Mouse (Mus musculus) brown adipose tissue, adult 24 weeks (tissue): ENCODE data around the gene Snx9. TPM values are rescaled to one million over a fixed set of nuclear protein-coding genes. Genes with fewer than 3 reads are reported as not detected.

Experiments used
- H3K27ac ChIP-seq: fragments of 200-500 bp; replicated peaks from 2 replicates; pipeline ENCODE4 v1.5.1; 2012; ENCODE audit warnings: low read depth, mild to moderate bottlenecking, low read length
- H3K4me1 ChIP-seq: fragments of 200-500 bp; 2 replicates; pipeline ENCODE4 v1.6.1; 2012; ENCODE audit warnings: low read length, mixed read lengths; ENCODE audit not compliant: control insufficient read depth, insufficient read depth, insufficient read length
- H3K4me3 ChIP-seq: fragments of 200-500 bp; 2 replicates; pipeline ENCODE4 v1.5.1; 2012; ENCODE audit warnings: low read depth, mild to moderate bottlenecking, low read length, moderate library complexity; ENCODE audit not compliant: insufficient read depth
- polyA plus RNA-seq: library from polyadenylated mRNA; stranded (reverse); fragments of >200 nt; gene quantifications from 2 replicates; pipeline ENCODE4 v1.2.4, GENCODE M21; 2012; ENCODE audit not compliant: missing spikeins, insufficient read depth, insufficient read length

Gene Snx9
- polyA plus RNA-seq, 1 experiment = 49.4 TPM

GRCm38 (mm10) chr17:5935680-5936079, 94.6 kb downstream of the Snx9 start:
- H3K4me3 ChIP-seq = no peak overlapping the region
- H3K4me1 ChIP-seq = peaks cover 9% of the 10 kb centered on the region
- peak overlapping the region; percentile 53 for H3K27ac ChIP-seq

DNA sequence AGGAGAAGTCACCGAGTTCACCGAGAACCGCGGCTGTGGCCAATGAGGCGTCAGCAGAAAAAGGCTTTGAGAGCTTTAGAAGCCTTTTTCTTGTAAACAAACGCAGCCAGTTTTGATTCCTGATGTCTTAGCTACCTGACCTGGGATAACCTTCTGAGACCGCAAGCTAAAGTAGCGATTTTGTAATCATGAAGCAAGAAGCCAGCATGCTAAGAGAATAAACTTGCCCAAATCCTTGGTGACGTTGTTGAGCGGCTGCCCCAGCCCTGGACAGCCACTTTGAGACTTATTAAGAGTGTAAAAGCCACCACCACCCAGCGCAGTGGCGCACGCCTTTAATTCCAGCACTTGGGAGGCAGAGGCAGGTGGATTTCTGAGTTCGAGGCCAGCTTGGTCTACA, 95.1 kb downstream of the Snx9 start:
- Histone ChIP-seq H3K27ac (peak overlapping the region; percentile 82), H3K4me1 (peaks cover 9% of the 10 kb centered on the region), H3K4me3 (no peak overlapping the region)

DNA sequence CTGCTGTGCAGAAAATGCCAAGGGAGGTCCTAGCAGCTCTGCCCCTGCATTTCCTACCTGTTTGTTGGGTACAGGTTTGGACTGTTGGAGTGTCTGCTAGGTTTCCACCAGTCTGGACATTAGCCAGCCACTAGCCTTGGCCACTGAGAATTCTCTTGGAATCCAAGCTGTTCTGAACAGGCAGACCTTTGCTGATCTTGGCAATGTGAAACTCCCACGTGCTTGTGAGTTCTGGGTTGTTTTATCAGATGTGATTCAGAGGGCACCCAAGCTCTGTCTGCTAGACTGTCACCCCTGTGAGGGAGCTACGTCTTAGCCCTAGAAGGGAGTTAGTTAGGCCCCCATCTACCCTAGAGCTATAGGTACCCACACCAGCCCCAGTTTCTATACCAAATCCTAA, 96.3 kb downstream of the Snx9 start:
- Histone ChIP-seq H3K27ac (peak overlapping the region; percentile 50), H3K4me1 (peaks cover 9% of the 10 kb centered on the region), H3K4me3 (no peak overlapping the region)

DNA sequence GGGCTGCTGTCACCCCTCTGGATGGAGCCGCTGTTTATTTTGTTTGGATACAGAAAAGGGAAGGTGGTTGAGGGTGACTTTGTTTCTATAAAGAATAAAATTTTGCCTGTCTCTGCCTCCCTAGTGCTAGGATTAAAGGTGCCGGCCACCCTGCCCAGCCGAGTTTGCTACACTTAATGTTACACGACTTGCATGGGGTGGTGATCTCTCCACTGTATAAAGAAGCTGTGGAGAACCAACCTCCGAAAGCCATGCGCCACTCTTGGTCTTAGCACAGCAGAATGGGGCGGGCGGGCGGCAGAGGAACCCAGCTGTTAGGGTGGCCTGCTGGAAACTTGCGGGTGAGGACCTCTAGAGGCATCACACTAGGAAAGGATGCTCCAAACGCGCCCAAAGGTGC, 98.7 kb downstream of the Snx9 start:
- Histone ChIP-seq H3K4me3 (no peak overlapping the region), H3K27ac (no peak overlapping the region), H3K4me1 (peaks cover 7% of the 10 kb centered on the region)

DNA sequence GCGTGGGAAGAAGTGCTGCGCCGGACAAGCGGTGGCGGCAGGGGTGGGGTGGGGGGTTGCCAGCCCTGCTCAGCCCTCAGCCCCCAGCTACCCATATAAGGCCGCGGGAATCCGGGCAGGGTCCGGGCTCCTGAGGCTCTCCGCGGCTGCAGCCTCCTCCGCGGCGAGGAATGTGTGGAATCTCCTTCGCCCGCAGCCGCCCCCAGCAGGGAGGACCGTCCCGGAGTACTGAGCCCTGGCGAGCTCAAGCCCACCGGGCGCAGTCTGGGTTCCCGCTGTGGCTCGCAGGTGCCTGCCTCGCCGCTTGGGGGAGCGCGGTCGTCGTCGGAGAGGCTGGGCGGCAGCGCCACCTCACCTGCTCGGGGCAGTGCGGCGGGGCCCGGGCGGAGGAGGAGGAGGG, 99.7 kb downstream of the Snx9 start:
- Histone ChIP-seq H3K27ac (no peak overlapping the region), H3K4me1 (peaks cover 5% of the 10 kb centered on the region), H3K4me3 (peak overlapping the region; percentile 28; the same call in 1 of the 2 replicates)

GRCm38 (mm10) chr17:5941230-5942043, 100.3 kb downstream of the Snx9 start, which contains the start of gene Synj2:
Gene Synj2, plus strand, starts transcription at chr17:5941280.
- no peak within 1 kb of the TSS for H3K27ac ChIP-seq
- H3K4me1 ChIP-seq = peaks cover 2% of the 10 kb centered on the region
- H3K4me3 ChIP-seq = peak within 1 kb of the TSS; percentile 87

DNA sequence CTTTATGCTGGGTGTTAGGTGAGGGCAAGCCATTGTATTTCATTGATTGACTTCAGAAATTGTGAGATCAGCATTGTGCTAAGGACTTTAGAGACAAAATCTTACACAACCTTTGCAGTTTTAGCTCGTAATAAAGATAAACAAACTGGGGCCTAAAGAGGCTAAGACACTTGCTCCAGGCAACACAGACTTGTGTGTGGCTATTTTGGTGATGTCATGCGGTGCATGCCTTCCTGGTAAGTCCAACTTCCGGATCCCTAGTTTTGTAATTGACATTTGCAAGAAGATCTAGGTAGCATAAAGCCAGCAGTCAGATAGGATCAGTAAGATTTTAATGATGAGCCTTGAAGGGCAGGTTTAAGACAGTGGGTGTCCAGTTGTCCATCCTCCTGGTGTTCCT, 101.0 kb downstream of the Snx9 start:
- peak overlapping the region; percentile 87; the same call in 1 of the 2 replicates for H3K4me3 ChIP-seq
- H3K27ac ChIP-seq = no peak overlapping the region
- H3K4me1 ChIP-seq = peaks cover 2% of the 10 kb centered on the region

- Histone ChIP-seq H3K4me1 (peaks cover 4% of the 10 kb centered on the region), H3K27ac (no peak overlapping the region), H3K4me3 (no peak overlapping the region)
Observed at GRCm38 (mm10) chr17:5943053-5943452, 101.9 kb downstream of the Snx9 start.

GRCm38 (mm10) chr17:5947039-5947438, 105.9 kb downstream of the Snx9 start:
- Histone ChIP-seq H3K4me1 (peaks cover 4% of the 10 kb centered on the region), H3K4me3 (no peak overlapping the region), H3K27ac (no peak overlapping the region)

GRCm38 (mm10) chr17:5952455-5952854, 111.3 kb downstream of the Snx9 start:
- H3K4me1 ChIP-seq = no peaks in the 10 kb centered on the region
- no peak overlapping the region for H3K4me3 ChIP-seq
- H3K27ac ChIP-seq = no peak overlapping the region

- Histone ChIP-seq H3K27ac (no peak overlapping the region), H3K4me3 (no peak overlapping the region), H3K4me1 (no peaks in the 10 kb centered on the region; the same call in 1 of the 2 replicates)
Observed at GRCm38 (mm10) chr17:5956350-5957000, 115.3 kb downstream of the Snx9 start.

GRCm38 (mm10) chr17:5957097-5957496, 116.0 kb downstream of the Snx9 start:
- no peak overlapping the region for H3K4me3 ChIP-seq
- no peak overlapping the region for H3K27ac ChIP-seq
- no peaks in the 10 kb centered on the region; the same call in 1 of the 2 replicates for H3K4me1 ChIP-seq

DNA sequence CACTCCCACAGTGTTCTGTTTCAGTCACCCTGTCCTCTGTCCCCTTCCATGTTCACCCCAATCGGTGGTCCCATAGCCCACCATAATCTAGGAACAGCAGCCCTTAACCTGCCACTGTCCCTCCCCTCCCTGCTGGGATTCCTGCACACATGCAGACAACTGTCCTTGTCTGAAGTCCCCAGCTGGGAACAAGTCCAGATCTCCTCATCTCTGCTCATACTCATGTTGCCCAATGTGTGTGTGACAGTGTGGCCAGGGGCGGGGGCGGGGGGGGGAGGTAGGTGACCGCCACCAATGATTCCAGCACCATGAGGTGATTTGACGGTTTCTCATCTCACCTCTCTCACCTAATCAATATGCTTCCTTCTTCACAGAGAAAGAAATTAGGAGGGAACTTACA, 117.1 kb downstream of the Snx9 start:
- H3K4me1 ChIP-seq = no peaks in the 10 kb centered on the region; the same call in 1 of the 2 replicates
- H3K4me3 ChIP-seq = no peak overlapping the region
- H3K27ac ChIP-seq = no peak overlapping the region

GRCm38 (mm10) chr17:5958636-5959035, 117.5 kb downstream of the Snx9 start:
- H3K4me1 ChIP-seq = no peaks in the 10 kb centered on the region; the same call in 1 of the 2 replicates
- no peak overlapping the region for H3K27ac ChIP-seq
- no peak overlapping the region for H3K4me3 ChIP-seq

DNA sequence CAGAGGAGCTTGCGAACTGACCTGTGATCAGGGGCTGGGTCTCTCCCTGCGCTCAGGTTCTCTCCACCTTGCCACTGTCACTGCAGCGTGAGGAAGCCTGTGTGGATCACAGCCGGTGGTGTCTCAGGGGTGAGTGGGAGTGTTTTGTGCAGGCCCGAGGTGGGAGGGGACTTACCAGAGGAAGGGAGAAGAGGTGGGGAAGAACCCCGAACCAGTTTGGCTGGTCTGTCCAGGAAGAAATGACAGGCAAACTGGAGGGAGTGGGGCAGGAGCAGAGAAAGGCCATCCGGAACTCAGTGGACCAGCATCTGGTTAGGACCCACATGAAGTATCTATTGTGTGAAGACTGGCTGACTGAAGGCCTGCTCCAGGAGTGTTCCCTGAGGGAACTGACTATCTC, 118.0 kb downstream of the Snx9 start:
- Histone ChIP-seq H3K4me1 (no peaks in the 10 kb centered on the region; the same call in 1 of the 2 replicates), H3K4me3 (no peak overlapping the region), H3K27ac (no peak overlapping the region)
